Mouse (Mus musculus) MEL (cell line): ENCODE data around the gene Gnai3. TPM values are rescaled to one million over a fixed set of nuclear protein-coding genes. Genes with fewer than 3 reads are reported as not detected.

Experiments
- DNase-seq: peaks from one replicate; pipeline ENCODE4 v3.0.0; 2011; ENCODE audit warnings: low read depth, low spot score
- H3K27ac ChIP-seq: 2 replicates; pipeline ENCODE4 v1.5.1; 2012; ENCODE audit warnings: low read depth, mild to moderate bottlenecking, control low read depth, low read length, moderate library complexity; ENCODE audit not compliant: control insufficient read depth
- H3K27me3 ChIP-seq, 2 experiments: fragments of 150-350 bp in 1 of 2; sonication (generic) in 1 of 2; 2 replicates each; pipeline ENCODE4 v1.6.1; 2012; ENCODE audit warnings: low read length in 2 of 2, mild to moderate bottlenecking in 2 of 2, improper control_type of control experiment in 1 of 2, moderate library complexity in 1 of 2; ENCODE audit not compliant: insufficient read depth in 2 of 2, control insufficient read depth in 1 of 2
- H3K36me3 ChIP-seq, 2 experiments: 2 replicates each; pipeline ENCODE4 v1.6.1; 2012 to 2014; ENCODE audit warnings: low read length in 2 of 2, improper control_type of control experiment in 1 of 2, inconsistent platforms in 1 of 2, mild to moderate bottlenecking in 1 of 2; ENCODE audit not compliant: insufficient read depth in 2 of 2, control insufficient read depth in 1 of 2
- H3K4me1 ChIP-seq, 2 experiments: fragments of 150-350 bp in 1 of 2; sonication (generic) in 1 of 2; 2 replicates each; pipeline ENCODE4 v1.6.1; 2012; ENCODE audit warnings: low read length in 2 of 2, improper control_type of control experiment in 1 of 2, mild to moderate bottlenecking in 1 of 2; ENCODE audit not compliant: insufficient read depth in 2 of 2, control insufficient read depth in 1 of 2
- H3K4me3 ChIP-seq, 2 experiments: fragments of 150-350 bp in 1 of 2; sonication (generic) in 1 of 2; 2 replicates each; pipeline ENCODE4 v1.5.1; 2012; ENCODE audit warnings: low read depth in 2 of 2, low read length in 2 of 2, mild to moderate bottlenecking in 2 of 2, moderate library complexity in 2 of 2, control low read depth in 1 of 2, improper control_type of control experiment in 1 of 2; ENCODE audit not compliant: control insufficient read depth in 1 of 2, insufficient read depth in 1 of 2
- H3K79me2 ChIP-seq: 2 replicates; pipeline ENCODE4 v1.6.1; 2012; ENCODE audit warnings: mild to moderate bottlenecking, low read length, moderate library complexity; ENCODE audit not compliant: control insufficient read depth, poor library complexity, insufficient read depth
- H3K9ac ChIP-seq: 2 replicates; pipeline ENCODE4 v1.6.1; 2012; ENCODE audit warnings: low read depth, mild to moderate bottlenecking, control low read depth, low read length, moderate library complexity; ENCODE audit not compliant: control insufficient read depth, poor library complexity, severe bottlenecking
- H3K9me3 ChIP-seq: fragments of 150-350 bp; sonication (generic); replicated peaks from 2 replicates; pipeline ENCODE4 v1.6.1; 2012; ENCODE audit warnings: mild to moderate bottlenecking, low read length, improper control_type of control experiment, moderate library complexity; ENCODE audit not compliant: insufficient read depth
- BHLHE40 ChIP-seq: IDR thresholded peaks from 2 replicates; pipeline ENCODE4 v1.6.1; 2012; ENCODE audit warnings: low read depth, mild to moderate bottlenecking, inconsistent platforms, low read length, improper control_type of control experiment, borderline replicate concordance
- CTCF ChIP-seq, 3 experiments: IDR thresholded peaks in 2 of 3; conservative IDR thresholded peaks in 1 of 3; 2 replicates each; pipeline ENCODE4 v1.5.1; 2011 to 2012; ENCODE audit warnings: low read length in 3 of 3, low read depth in 2 of 3, mild to moderate bottlenecking in 2 of 3, improper control_type of control experiment in 1 of 3, inconsistent platforms in 1 of 3, mixed read lengths in 1 of 3, moderate library complexity in 1 of 3; ENCODE audit not compliant: control insufficient read depth in 1 of 3, insufficient read depth in 1 of 3, poor library complexity in 1 of 3, severe bottlenecking in 1 of 3
- GATA1 ChIP-seq: IDR thresholded peaks from 2 replicates; pipeline ENCODE4 v1.6.1; 2011; ENCODE audit warnings: low read depth, low read length, improper control_type of control experiment
- HCFC1 ChIP-seq: IDR thresholded peaks from 2 replicates; pipeline ENCODE4 v1.6.1; 2012; ENCODE audit warnings: low read depth, mild to moderate bottlenecking, inconsistent platforms, low read length, improper control_type of control experiment, moderate library complexity
- JUND ChIP-seq: IDR thresholded peaks from 2 replicates; pipeline ENCODE4 v1.6.1; 2011; ENCODE audit warnings: low read depth, mild to moderate bottlenecking, improper control_type of control experiment, low read length
- KAT2A ChIP-seq: conservative IDR thresholded peaks from 2 replicates; pipeline ENCODE4 v1.6.1; 2012; ENCODE audit warnings: low read depth, low read length, improper control_type of control experiment, inconsistent platforms
- MAFK ChIP-seq: IDR thresholded peaks from 2 replicates; pipeline ENCODE4 v1.6.1; 2011; ENCODE audit warnings: low read depth, mild to moderate bottlenecking, low read length, improper control_type of control experiment, borderline replicate concordance
- MAX ChIP-seq: IDR thresholded peaks from 2 replicates; pipeline ENCODE4 v1.6.1; 2011; ENCODE audit warnings: low read length, improper control_type of control experiment
- MEF2A ChIP-seq: IDR thresholded peaks from 2 replicates; pipeline ENCODE4 v1.6.1; 2014; ENCODE audit warnings: low read depth, mild to moderate bottlenecking, inconsistent platforms, low read length, improper control_type of control experiment; ENCODE audit not compliant: poor library complexity, insufficient replicate concordance, severe bottlenecking; ENCODE audit errors: extremely low read depth
- MXI1 ChIP-seq: IDR thresholded peaks from 2 replicates; pipeline ENCODE4 v1.6.1; 2011; ENCODE audit warnings: mild to moderate bottlenecking, low read depth, low read length, improper control_type of control experiment
- MYB ChIP-seq: IDR thresholded peaks from 2 replicates; pipeline ENCODE4 v1.6.1; 2011; ENCODE audit warnings: mild to moderate bottlenecking, low read depth, low read length, improper control_type of control experiment
- MYC ChIP-seq: IDR thresholded peaks from 2 replicates; pipeline ENCODE4 v1.6.1; 2011; ENCODE audit warnings: low read depth, mild to moderate bottlenecking, low read length, improper control_type of control experiment, moderate library complexity
- NRF1 ChIP-seq: IDR thresholded peaks from 2 replicates; pipeline ENCODE4 v1.6.1; 2014; ENCODE audit warnings: low read depth, mild to moderate bottlenecking, inconsistent platforms, low read length, improper control_type of control experiment, moderate library complexity; ENCODE audit not compliant: poor library complexity, insufficient read depth, severe bottlenecking
- POLR2A ChIP-seq, 2 experiments: IDR thresholded peaks; 2 replicates each; pipeline ENCODE4 v1.6.1; 2011 to 2012; ENCODE audit warnings: low read length in 2 of 2, mild to moderate bottlenecking in 2 of 2, control low read depth in 1 of 2, improper control_type of control experiment in 1 of 2, low read depth in 1 of 2, moderate library complexity in 1 of 2; ENCODE audit not compliant: control insufficient read depth in 1 of 2, insufficient read depth in 1 of 2, poor library complexity in 1 of 2
- POLR2AphosphoS2 ChIP-seq: IDR thresholded peaks from 2 replicates; pipeline ENCODE4 v1.6.1; 2011; ENCODE audit warnings: low read length, improper control_type of control experiment
- POLR2AphosphoS5 ChIP-seq: IDR thresholded peaks from 2 replicates; pipeline ENCODE4 v1.6.1; 2012; ENCODE audit warnings: low read depth, borderline replicate concordance, mild to moderate bottlenecking, inconsistent platforms, low read length, moderate library complexity, mixed read lengths
- RAD21 ChIP-seq: IDR thresholded peaks from 2 replicates; pipeline ENCODE4 v1.6.1; 2011; ENCODE audit warnings: mild to moderate bottlenecking, low read depth, low read length, improper control_type of control experiment
- RCOR1 ChIP-seq: IDR thresholded peaks from 2 replicates; pipeline ENCODE4 v1.6.1; 2012; ENCODE audit warnings: low read depth, mild to moderate bottlenecking, inconsistent platforms, low read length, improper control_type of control experiment
- SIN3A ChIP-seq: IDR thresholded peaks from 2 replicates; pipeline ENCODE4 v1.6.1; 2012; ENCODE audit warnings: low read length, improper control_type of control experiment, inconsistent platforms
- SMC3 ChIP-seq: IDR thresholded peaks from 2 replicates; pipeline ENCODE4 v1.6.1; 2011; ENCODE audit warnings: low read depth, low read length, improper control_type of control experiment
- TAL1 ChIP-seq: IDR thresholded peaks from 2 replicates; pipeline ENCODE4 v1.6.1; 2012; ENCODE audit warnings: mild to moderate bottlenecking, inconsistent platforms, low read length, moderate library complexity, mixed read lengths
- UBTF ChIP-seq: IDR thresholded peaks from 2 replicates; pipeline ENCODE4 v1.6.1; 2012; ENCODE audit warnings: low read depth, mild to moderate bottlenecking, inconsistent platforms, low read length, improper control_type of control experiment, moderate library complexity, borderline replicate concordance; ENCODE audit not compliant: insufficient read depth
- USF1 ChIP-seq: IDR thresholded peaks from 2 replicates; pipeline ENCODE4 v1.6.1; 2014; ENCODE audit warnings: low read depth, mild to moderate bottlenecking, inconsistent platforms, low read length, improper control_type of control experiment, moderate library complexity
- USF2 ChIP-seq, 2 experiments: IDR thresholded peaks; 2 replicates each; pipeline ENCODE4 v1.6.1; 2011 to 2012; ENCODE audit warnings: improper control_type of control experiment in 2 of 2, low read length in 2 of 2, borderline replicate concordance in 1 of 2, inconsistent platforms in 1 of 2, low read depth in 1 of 2, mild to moderate bottlenecking in 1 of 2; ENCODE audit not compliant: insufficient read depth in 1 of 2
- ZC3H11A ChIP-seq: IDR thresholded peaks from 2 replicates; pipeline ENCODE4 v1.6.1; 2012; ENCODE audit warnings: low read depth, mild to moderate bottlenecking, inconsistent platforms, low read length, improper control_type of control experiment
- ZMIZ1 ChIP-seq: IDR thresholded peaks from 2 replicates; pipeline ENCODE4 v1.6.1; 2012; ENCODE audit warnings: low read depth, mild to moderate bottlenecking, inconsistent platforms, low read length, improper control_type of control experiment, moderate library complexity
- polyA plus RNA-seq, 2 experiments: library from polyadenylated mRNA; stranded (reverse) in 1 of 2; unstranded in 1 of 2; fragments of >175 nt in 1 of 2; fragments of >200 nt in 1 of 2; gene quantifications; 2 replicates each; pipeline versions ENCODE4 v1.2.1 to v1.2.4; 2012; ENCODE audit warnings: low replicate concordance in 2 of 2, low read depth in 1 of 2; ENCODE audit not compliant: insufficient read length in 2 of 2, insufficient read depth in 1 of 2, missing spikeins in 1 of 2
- total RNA-seq: library from RNA; depleted of rRNA; stranded (reverse); fragments of 300-350 nt; gene quantifications from 2 replicates; pipeline ENCODE4 v1.2.3, GENCODE M21; 2012

Gnai3 gene
- total and polyA plus RNA-seq, 3 experiments: 74.2 to 96.4 (median 92.1) TPM

- no peak overlapping the region for H3K27ac ChIP-seq
- no peaks in the 10 kb centered on the region for H3K9me3 ChIP-seq
- H3K9ac ChIP-seq: no peak overlapping the region
- no peak for TF ChIP-seq NRF1
- no peak for TF ChIP-seq POLR2AphosphoS5
- TF ChIP-seq GATA1: no peak
- TF ChIP-seq ZC3H11A: no peak
- TF ChIP-seq TAL1: no peak
- TF ChIP-seq MYB: no peak
- no peak for TF ChIP-seq RAD21
- no peak for TF ChIP-seq USF1
- TF ChIP-seq MAX: no peak
- no peak for TF ChIP-seq RCOR1
- no peak for TF ChIP-seq HCFC1
- TF ChIP-seq BHLHE40: no peak
- no peak for TF ChIP-seq MEF2A
- TF ChIP-seq MAFK: no peak
- no peak for TF ChIP-seq MYC
- no peak for TF ChIP-seq UBTF
- TF ChIP-seq KAT2A: no peak
- TF ChIP-seq POLR2AphosphoS2: no peak
- TF ChIP-seq ZMIZ1: no peak
- no peak for TF ChIP-seq USF2 (IDR thresholded peaks at IDR 0.05; ENCODE audit: borderline replicate concordance in 1 of 2, insufficient read depth in 1 of 2, low read depth in 1 of 2, low read length in 2 of 2)
- no peak for DNase-seq
- no peak overlapping the region for H3K4me3 ChIP-seq
- no peaks in the 10 kb centered on the region for H3K27me3 ChIP-seq
- no peaks in the 10 kb centered on the region for H3K36me3 ChIP-seq
- H3K79me2 ChIP-seq: no peaks in the 10 kb centered on the region
- no peaks in the 10 kb centered on the region for H3K4me1 ChIP-seq
These were observed 83.3 kb downstream of the Gnai3 start for GRCm38 (mm10) chr3:108062648-108063047.

- H3K27me3 ChIP-seq: peaks cover 0 to 4% of the 10 kb centered on the region in 2 experiments; a peak in 2 of 4 replicates
- DNase-seq: peak; percentile 89
- H3K9ac ChIP-seq: peak overlapping the region; percentile 58
- no peaks in the 10 kb centered on the region for H3K79me2 ChIP-seq
- H3K27ac ChIP-seq: no peak overlapping the region
- TF ChIP-seq SIN3A (peak; percentile 84), ZC3H11A (peak; percentile 65), JUND (no peak), SMC3 (peak; percentile 71), CTCF (IDR thresholded peaks at IDR 0.05 in 2 of 3, conservative IDR thresholded peaks at IDR 0.05 in 1 of 3; ENCODE audit: control insufficient read depth in 1 of 3, insufficient read depth in 1 of 3, low read depth in 2 of 3, low read length in 3 of 3, poor library complexity in 1 of 3, severe bottlenecking in 1 of 3) (peak in 2 of 3 experiments; percentile 91 to 92; a peak in 4 of 6 replicates), MXI1 (peak; percentile 91), POLR2AphosphoS2 (no peak), POLR2A (IDR thresholded peaks at IDR 0.05; ENCODE audit: control insufficient read depth in 1 of 2, insufficient read depth in 1 of 2, low read depth in 1 of 2, low read length in 2 of 2, poor library complexity in 1 of 2) (0 out of 4 replicates have a peak, but pooled peaks of 1 of the 2 experiments have one; percentile 22), MYC (peak; percentile 95), RAD21 (peak; percentile 86), MAX (peak; percentile 64; the same call in 1 of the 2 replicates)
- TF ChIP-seq, all 39 proteins: peak for 9
- no peaks in the 10 kb centered on the region for H3K4me1 ChIP-seq
- H3K9me3 ChIP-seq: no peaks in the 10 kb centered on the region
- peak overlapping the region; percentile 40 to 50; a peak in 3 of 4 replicates for H3K4me3 ChIP-seq
- H3K36me3 ChIP-seq: no peaks in the 10 kb centered on the region
These were observed 84.5 kb downstream of the Gnai3 start for GRCm38 (mm10) chr3:108061420-108061819.
